Mouse (Mus musculus): ENCODE results near the gene Ffar4.

Gene Ffar4

GRCm38 (mm10) chr19:38096858-38097758, at the start of gene Ffar4:
TSS of gene Ffar4 (plus strand) at chr19:38097071.
- DNase-seq = no peak

GRCm38 (mm10) chr19:38049686-38050085, 47.2 kb upstream of the Ffar4 start:
- no peak for DNase-seq

- peak in 1 of 2 experiments; percentile 22 for DNase-seq
Observed at GRCm38 (mm10) chr19:38053227-38054041, 43.4 kb upstream of the Ffar4 start.

GRCm38 (mm10) chr19:38054149-38054719, 42.6 kb upstream of the Ffar4 start:
- peak; percentile 76 to 89 for DNase-seq

GRCm38 (mm10) chr19:38054720-38055192, 42.1 kb upstream of the Ffar4 start, which contains the start of gene Cep55:
TSS of gene Cep55 (plus strand) at chr19:38055011.
- DNase-seq = peak; percentile 97 to 99

- no peak for DNase-seq
Observed at GRCm38 (mm10) chr19:38055798-38056197, 41.1 kb upstream of the Ffar4 start.

GRCm38 (mm10) chr19:38056276-38056675, 40.6 kb upstream of the Ffar4 start:
- DNase-seq = no peak

- DNase-seq = no peak
Observed at GRCm38 (mm10) chr19:38056931-38057330, 39.9 kb upstream of the Ffar4 start.

- DNase-seq = no peak
Observed at GRCm38 (mm10) chr19:38063201-38063600, 33.7 kb upstream of the Ffar4 start.

GRCm38 (mm10) chr19:38064051-38064450, 32.8 kb upstream of the Ffar4 start:
- DNase-seq = no peak

GRCm38 (mm10) chr19:38073226-38073625, 23.6 kb upstream of the Ffar4 start:
- DNase-seq = no peak

GRCm38 (mm10) chr19:38075051-38075450, 21.8 kb upstream of the Ffar4 start:
- no peak for DNase-seq

GRCm38 (mm10) chr19:38076251-38076650, 20.6 kb upstream of the Ffar4 start:
- no peak for DNase-seq

- DNase-seq = no peak
Observed at GRCm38 (mm10) chr19:38077851-38078540, 18.9 kb upstream of the Ffar4 start.

- no peak for DNase-seq
Observed at GRCm38 (mm10) chr19:38081361-38081760, 15.5 kb upstream of the Ffar4 start.

GRCm38 (mm10) chr19:38082931-38083525, 13.8 kb upstream of the Ffar4 start:
- no peak for DNase-seq

GRCm38 (mm10) chr19:38085841-38086240, 11.0 kb upstream of the Ffar4 start:
- DNase-seq = no peak

GRCm38 (mm10) chr19:38086948-38087551, 9.8 kb upstream of the Ffar4 start:
- DNase-seq = peak in 1 of 2 experiments; percentile 58

- DNase-seq = no peak
Observed at GRCm38 (mm10) chr19:38089358-38089757, 7.5 kb upstream of the Ffar4 start.

GRCm38 (mm10) chr19:38091512-38091985, 5.3 kb upstream of the Ffar4 start:
- DNase-seq = no peak

GRCm38 (mm10) chr19:38096231-38096630, 640 bp upstream of the Ffar4 start:
- DNase-seq = no peak
